Mouse (Mus musculus) limb, embryonic 15.5 days (tissue): ENCODE results near the gene Ppa2. TPM values are rescaled to one million over a fixed set of nuclear protein-coding genes. Genes with fewer than 3 reads are reported as not detected.

Source experiments
- ATAC-seq: fragments of 200-750 bp; cut with Nextera tagmentation; 2 replicates; pipeline ENCODE4 v1.8.0; 2017; ENCODE audit warnings: low read depth, moderate TSS enrichment; ENCODE audit not compliant: insufficient number of reproducible peaks, low FRiP score, low TSS enrichment
- H3K27ac ChIP-seq: fragments of 300-500 bp; sonication (generic); 2 replicates; pipeline ENCODE4 v1.5.1; 2015; ENCODE audit warnings: moderate library complexity, mild to moderate bottlenecking, inconsistent platforms
- H3K27me3 ChIP-seq: fragments of 300-500 bp; sonication (generic); 2 replicates; pipeline ENCODE4 v1.6.1; 2015; ENCODE audit warnings: inconsistent platforms
- H3K36me3 ChIP-seq: fragments of 300-500 bp; sonication (generic); 2 replicates; pipeline ENCODE4 v1.6.1; 2015; ENCODE audit warnings: inconsistent platforms
- H3K4me1 ChIP-seq: fragments of 300-500 bp; sonication (generic); 2 replicates; pipeline ENCODE4 v1.6.1; 2015; ENCODE audit warnings: inconsistent platforms
- H3K4me2 ChIP-seq: fragments of 300-500 bp; sonication (generic); 2 replicates; pipeline ENCODE4 v1.6.1; 2015; ENCODE audit warnings: mild to moderate bottlenecking, inconsistent platforms
- H3K4me3 ChIP-seq: fragments of 300-500 bp; sonication (generic); 2 replicates; pipeline ENCODE4 v1.5.1; 2015; ENCODE audit warnings: mild to moderate bottlenecking, inconsistent platforms
- H3K9ac ChIP-seq: fragments of 300-500 bp; sonication (generic); 2 replicates; pipeline ENCODE4 v1.6.1; 2015; ENCODE audit warnings: inconsistent platforms
- H3K9me3 ChIP-seq: fragments of 300-500 bp; sonication (generic); 2 replicates; pipeline ENCODE4 v1.6.1; 2016; ENCODE audit warnings: inconsistent platforms
- WGBS: fragments of 180-500 bp; shearing (Covaris S2); methylation state at CpG from one replicate; pipeline ENCODE4 v1.1.7; 2015; 5-methylcytosine and 5-hydroxymethylcytosine counted together
- polyA plus RNA-seq: library from polyadenylated mRNA; unstranded; fragments of >200 nt; fragmentation: Nextera tagmentation; extraction: Ambion mirVana; gene quantifications from 2 replicates; pipeline ENCODE4 v1.2.1, GENCODE M21; 2015

Gene Ppa2
- polyA plus RNA-seq, 1 experiment from 2014 or later: 74.1 TPM

DNA sequence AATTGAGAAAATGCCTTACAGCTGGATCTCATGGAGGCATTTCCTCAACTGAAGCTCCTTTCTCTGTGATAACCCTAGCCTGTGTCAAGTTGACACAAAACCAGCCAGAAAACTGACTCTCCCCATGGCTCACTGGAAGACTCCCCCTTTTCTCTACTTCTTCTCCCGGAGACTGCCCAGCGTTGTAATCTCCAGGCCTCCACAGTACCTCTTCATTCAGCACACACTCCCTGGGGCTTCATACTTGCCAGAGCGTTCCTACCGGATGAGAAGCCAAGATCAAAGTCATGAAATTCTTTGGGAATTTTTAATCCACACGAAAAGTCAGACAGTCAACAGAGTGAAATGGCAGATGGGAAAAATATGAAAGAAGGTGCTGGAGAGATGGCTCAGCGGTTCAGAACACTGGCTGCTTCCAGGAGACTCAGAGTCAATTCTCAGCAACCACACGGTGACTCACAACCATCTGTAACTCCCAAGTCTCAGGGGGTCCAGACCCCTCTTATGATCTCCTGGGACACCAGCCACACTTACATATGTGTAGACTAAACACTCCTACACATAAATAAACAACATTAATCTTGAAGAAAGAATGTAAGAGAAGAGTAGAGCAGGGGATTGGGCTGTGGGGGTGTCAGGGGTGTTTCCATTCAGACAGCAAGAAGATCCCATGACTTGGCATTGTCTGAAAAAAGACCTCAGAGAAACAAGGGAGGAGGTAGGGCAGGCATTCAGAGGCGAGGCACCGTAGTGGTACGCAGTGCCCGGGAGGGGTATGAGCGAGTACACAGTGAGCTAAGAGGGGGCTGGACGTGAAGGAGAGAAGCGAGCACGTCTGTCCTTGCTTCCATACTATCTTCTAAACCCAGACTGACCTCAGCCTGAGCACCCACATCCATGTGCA is 23.6 kb downstream of the Ppa2 start:
- no peaks in the 10 kb centered on the region for H3K27me3 ChIP-seq
- H3K4me1 ChIP-seq: no peaks in the 10 kb centered on the region
- H3K9ac ChIP-seq: no peak overlapping the region
- H3K36me3 ChIP-seq: peaks cover 11% of the 10 kb centered on the region; the same call in 1 of the 2 replicates
- no peaks in the 10 kb centered on the region for H3K9me3 ChIP-seq
- WGBS: 77% methylated on average over 15 of the region's 15 CpGs
- no peak for ATAC-seq
- no peak overlapping the region for H3K27ac ChIP-seq
- no peak overlapping the region for H3K4me3 ChIP-seq
- H3K4me2 ChIP-seq: no peak overlapping the region

DNA sequence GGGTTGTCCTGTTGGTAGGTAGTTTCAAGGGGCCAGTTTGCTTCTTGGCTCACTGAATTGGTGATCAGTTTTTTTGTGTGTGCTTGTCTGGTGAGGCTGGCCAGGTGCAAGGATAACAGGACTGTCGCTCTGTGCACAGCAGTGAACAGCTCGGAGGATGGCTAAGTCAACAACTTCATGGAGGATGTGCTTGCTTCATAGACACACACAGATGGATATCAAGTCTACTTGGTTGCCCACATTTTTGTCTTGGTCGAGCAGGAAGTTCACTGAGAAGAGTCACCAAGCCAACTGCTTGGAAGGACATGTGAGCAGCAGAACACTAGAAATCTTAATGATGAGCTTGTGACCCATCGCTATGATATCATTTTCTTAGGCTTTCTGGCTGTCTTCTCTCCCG is 24.8 kb downstream of the Ppa2 start:
- H3K9me3 ChIP-seq: no peaks in the 10 kb centered on the region
- 78% methylated on average over 5 of the region's 5 CpGs for WGBS
- H3K36me3 ChIP-seq: peaks cover 11% of the 10 kb centered on the region; the same call in 1 of the 2 replicates
- H3K4me1 ChIP-seq: peaks cover 6% of the 10 kb centered on the region
- no peak overlapping the region for H3K4me3 ChIP-seq
- ATAC-seq: no peak
- no peak overlapping the region for H3K27ac ChIP-seq
- H3K27me3 ChIP-seq: no peaks in the 10 kb centered on the region
- H3K4me2 ChIP-seq: no peak overlapping the region
- no peak overlapping the region for H3K9ac ChIP-seq

DNA sequence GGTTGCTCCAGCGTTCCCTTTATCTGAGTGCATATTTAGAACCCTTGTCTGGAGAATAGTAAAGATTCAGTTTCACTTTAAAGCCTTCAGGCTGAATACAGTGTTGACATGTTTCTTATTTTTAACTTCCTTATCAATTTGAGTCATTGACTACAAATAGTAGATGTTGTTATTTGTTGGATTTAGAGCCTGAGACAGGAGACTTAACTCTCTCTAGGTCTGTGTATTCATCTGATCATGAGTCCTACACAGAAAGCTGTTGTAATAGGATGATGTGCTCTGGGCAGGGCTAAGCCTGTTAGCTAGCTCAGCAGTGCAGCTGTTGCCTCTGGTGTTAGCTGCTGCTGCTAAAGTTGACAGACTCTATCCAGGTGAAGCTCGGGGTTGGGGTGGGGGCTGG is 25.3 kb downstream of the Ppa2 start:
- Histone ChIP-seq H3K27ac (no peak overlapping the region), H3K9me3 (no peaks in the 10 kb centered on the region), H3K36me3 (peaks cover 12% of the 10 kb centered on the region; the same call in 1 of the 2 replicates), H3K27me3 (no peaks in the 10 kb centered on the region), H3K9ac (no peak overlapping the region), H3K4me2 (no peak overlapping the region), H3K4me1 (peaks cover 7% of the 10 kb centered on the region), H3K4me3 (no peak overlapping the region)
- no peak for ATAC-seq
- WGBS: 57% methylated on average over 2 of the region's 2 CpGs

DNA sequence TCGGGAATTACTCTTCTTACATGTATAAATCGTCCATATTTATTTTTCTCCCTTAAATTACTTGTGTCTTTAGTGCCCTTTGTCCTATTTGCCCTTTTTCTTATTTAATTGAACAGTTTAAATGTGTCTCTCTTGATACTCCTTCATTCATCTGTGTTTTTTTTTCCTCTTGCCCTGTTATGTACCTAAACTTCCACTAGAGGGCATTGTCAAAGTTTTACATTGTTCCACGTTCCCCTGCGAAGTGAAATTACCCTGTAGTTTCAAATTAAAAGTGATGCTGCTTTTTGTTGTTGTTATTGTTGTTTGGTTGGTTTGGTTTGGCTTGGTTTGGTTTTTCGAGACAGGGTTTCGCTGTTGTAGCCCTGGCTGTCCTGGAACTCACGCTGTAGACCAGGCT is 26.5 kb downstream of the Ppa2 start:
- Histone ChIP-seq H3K27ac (no peak overlapping the region), H3K27me3 (no peaks in the 10 kb centered on the region), H3K4me2 (no peak overlapping the region), H3K9ac (no peak overlapping the region), H3K9me3 (no peaks in the 10 kb centered on the region), H3K36me3 (peaks cover 12% of the 10 kb centered on the region), H3K4me3 (no peak overlapping the region), H3K4me1 (peaks cover 7% of the 10 kb centered on the region)
- WGBS: 75% methylated on average over 7 of the region's 7 CpGs
- ATAC-seq: no peak

DNA sequence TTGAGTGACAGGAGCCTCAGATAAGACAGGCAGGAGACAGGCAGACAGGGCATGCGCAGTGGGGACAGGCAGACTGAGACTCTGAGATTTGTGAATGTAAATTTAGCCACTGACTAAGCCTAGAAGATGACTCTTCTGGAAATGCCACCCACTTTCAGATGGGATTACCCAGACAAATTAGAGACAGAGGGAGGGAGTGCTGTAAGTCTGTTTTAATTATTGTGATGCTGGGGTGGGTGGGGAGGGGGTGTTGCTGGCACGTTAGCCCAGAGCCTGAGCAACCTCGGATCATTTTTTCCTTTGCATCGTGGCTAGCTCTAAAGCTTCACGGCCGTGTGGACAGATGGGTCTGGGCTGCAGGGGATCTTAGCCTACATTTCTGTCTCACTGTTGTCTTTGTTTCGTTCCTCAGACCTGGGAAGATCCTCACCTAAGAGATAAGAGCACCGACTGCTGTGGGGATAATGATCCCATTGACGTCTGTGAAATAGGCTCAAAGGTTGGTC is 29.0 kb downstream of the Ppa2 start:
- Histone ChIP-seq H3K36me3 (peaks cover 10% of the 10 kb centered on the region), H3K4me2 (no peak overlapping the region), H3K9me3 (no peaks in the 10 kb centered on the region), H3K9ac (no peak overlapping the region), H3K27me3 (no peaks in the 10 kb centered on the region), H3K4me3 (no peak overlapping the region), H3K27ac (no peak overlapping the region; the same call in 1 of the 2 replicates), H3K4me1 (peaks cover 7% of the 10 kb centered on the region)
- no peak for ATAC-seq
- WGBS: 66% methylated on average over 9 of the region's 9 CpGs

DNA sequence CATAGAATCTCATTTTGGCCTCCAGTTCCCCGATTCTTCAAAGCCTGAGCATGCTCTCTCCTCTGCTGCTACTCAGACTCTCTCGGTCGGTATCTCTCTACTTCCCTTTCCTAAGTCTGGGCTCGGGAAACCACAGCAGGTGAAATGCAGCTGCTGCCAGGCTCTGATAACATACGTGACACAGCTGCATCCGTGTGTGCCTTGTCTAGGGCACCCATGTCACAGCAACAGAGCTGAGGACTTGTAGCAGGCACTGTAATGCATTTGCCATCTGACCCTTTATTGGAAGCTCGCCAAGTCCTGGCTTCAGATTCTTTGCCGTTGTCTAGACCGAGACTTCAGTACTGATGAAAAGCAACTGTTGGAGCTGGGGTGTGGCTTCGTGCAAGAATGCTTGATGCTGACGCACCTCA is 29.5 kb downstream of the Ppa2 start:
- 32% methylated on average over 11 of the region's 11 CpGs for WGBS
- no peak overlapping the region; the same call in 1 of the 2 replicates for H3K27ac ChIP-seq
- H3K4me3 ChIP-seq: no peak overlapping the region
- H3K4me1 ChIP-seq: peaks cover 7% of the 10 kb centered on the region
- H3K9ac ChIP-seq: no peak overlapping the region
- H3K27me3 ChIP-seq: no peaks in the 10 kb centered on the region
- peaks cover 10% of the 10 kb centered on the region for H3K36me3 ChIP-seq
- peak; percentile 69 for ATAC-seq
- no peaks in the 10 kb centered on the region for H3K9me3 ChIP-seq
- H3K4me2 ChIP-seq: no peak overlapping the region

DNA sequence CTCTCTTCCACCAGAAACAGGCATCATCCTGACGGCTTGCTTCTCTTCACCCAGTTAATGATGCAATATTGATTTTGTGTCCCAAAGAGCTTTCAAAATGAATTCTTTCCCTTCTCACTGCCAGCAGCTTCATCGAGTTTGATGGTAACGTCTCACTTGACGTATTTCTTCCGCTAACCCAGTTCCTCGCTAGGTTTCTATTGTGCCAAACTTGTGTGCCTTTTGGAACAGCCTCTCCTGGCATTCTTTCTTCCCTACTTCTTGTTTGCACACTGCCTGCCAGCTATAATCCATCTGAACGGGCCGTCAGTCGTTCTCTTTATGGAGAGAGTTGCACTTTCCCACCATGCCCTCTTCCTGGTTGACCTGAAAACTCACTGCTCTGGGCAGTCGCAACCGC is 31.2 kb downstream of the Ppa2 start:
- H3K36me3 ChIP-seq: peaks cover 10% of the 10 kb centered on the region
- H3K4me3 ChIP-seq: no peak overlapping the region
- no peak for ATAC-seq
- peaks cover 7% of the 10 kb centered on the region for H3K4me1 ChIP-seq
- no peak overlapping the region for H3K9ac ChIP-seq
- no peaks in the 10 kb centered on the region for H3K27me3 ChIP-seq
- H3K4me2 ChIP-seq: no peak overlapping the region
- 80% methylated on average over 11 of the region's 11 CpGs for WGBS
- H3K9me3 ChIP-seq: no peaks in the 10 kb centered on the region
- H3K27ac ChIP-seq: no peak overlapping the region

DNA sequence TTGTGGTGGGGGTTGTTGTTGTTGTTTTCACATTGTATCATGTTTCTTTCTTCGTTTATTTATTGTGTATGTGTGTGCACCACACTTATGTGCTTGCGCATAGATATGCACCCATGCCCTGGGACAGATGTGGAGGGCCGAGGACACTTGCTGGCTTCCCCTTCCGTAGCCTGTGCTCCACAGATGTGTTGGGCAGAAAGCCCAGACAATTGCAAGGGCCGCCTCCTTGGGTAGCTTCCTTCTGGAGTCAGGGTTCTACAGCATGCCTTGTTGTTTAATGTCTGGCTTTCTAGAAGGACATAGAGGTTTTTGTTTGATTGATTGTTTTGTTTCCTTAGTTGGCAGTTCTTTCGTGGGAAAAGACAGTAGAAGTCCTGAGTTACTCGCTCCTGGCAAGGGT is 37.6 kb downstream of the Ppa2 start:
- Histone ChIP-seq H3K4me2 (no peak overlapping the region), H3K4me3 (no peak overlapping the region), H3K9ac (no peak overlapping the region), H3K27me3 (no peaks in the 10 kb centered on the region), H3K4me1 (no peaks in the 10 kb centered on the region), H3K27ac (no peak overlapping the region), H3K9me3 (no peaks in the 10 kb centered on the region), H3K36me3 (0 out of 2 replicates have a peak, but pooled peaks cover 3% of the 10 kb centered on the region)
- 66% methylated on average over 7 of the region's 7 CpGs for WGBS
- ATAC-seq: 0 out of 2 replicates have a peak, but pooled peaks have one; percentile 17

DNA sequence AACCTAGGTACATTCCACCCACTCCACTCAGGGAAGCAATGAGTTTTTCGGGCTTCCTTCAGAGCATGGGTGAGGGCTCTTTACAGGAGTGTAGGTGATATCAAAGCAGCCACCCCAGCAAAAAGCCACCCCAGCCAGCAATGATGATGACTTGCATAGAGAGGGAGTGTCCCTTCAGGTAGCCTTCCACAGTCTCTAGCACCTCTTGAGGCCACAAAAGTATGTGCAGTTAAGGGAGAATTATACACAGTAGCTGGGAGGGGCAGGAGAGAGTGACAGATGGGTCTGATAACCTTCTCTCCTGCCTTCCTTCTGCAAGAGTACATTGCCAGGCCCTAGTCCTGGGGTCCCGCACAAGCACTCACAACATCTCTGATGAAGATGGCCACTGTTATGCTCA is 38.9 kb downstream of the Ppa2 start:
- Histone ChIP-seq H3K4me2 (no peak overlapping the region), H3K4me3 (no peak overlapping the region), H3K27ac (no peak overlapping the region), H3K9me3 (no peaks in the 10 kb centered on the region), H3K36me3 (0 out of 2 replicates have a peak, but pooled peaks cover 3% of the 10 kb centered on the region), H3K4me1 (no peaks in the 10 kb centered on the region), H3K9ac (no peak overlapping the region), H3K27me3 (no peaks in the 10 kb centered on the region)
- no peak for ATAC-seq
- 97% methylated on average over 2 of the region's 2 CpGs for WGBS

DNA sequence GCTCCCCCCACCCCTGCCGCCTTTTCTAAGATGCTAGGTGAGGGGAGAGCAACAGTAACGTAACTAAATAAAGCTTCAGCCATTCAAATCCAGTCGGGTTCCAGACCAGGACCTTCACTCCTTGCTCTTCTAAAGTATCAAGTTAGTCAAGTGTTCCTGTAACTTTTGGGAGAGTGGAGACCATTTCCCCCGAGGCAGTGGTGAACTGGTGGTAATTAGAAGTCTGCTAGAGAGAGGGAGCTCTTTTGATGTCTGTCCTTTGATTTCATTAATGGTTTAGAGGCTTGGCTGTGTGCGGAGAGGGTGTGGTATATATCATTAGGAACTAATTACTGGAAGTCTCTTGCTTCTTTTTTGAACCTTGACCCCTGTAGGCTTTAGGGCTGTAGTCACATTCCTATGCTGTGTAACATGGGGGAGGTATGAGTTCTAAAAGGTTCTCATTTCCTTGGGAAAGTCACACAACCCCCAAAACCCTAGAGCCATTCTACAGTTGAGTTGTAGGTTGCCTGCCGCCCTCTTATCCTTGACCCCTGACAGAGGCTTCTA is 47.6 kb downstream of the Ppa2 start:
- no peak overlapping the region for H3K4me3 ChIP-seq
- no peak overlapping the region for H3K4me2 ChIP-seq
- H3K4me1 ChIP-seq: 0 out of 2 replicates have a peak, but pooled peaks cover 8% of the 10 kb centered on the region
- 33% methylated on average over 6 of the region's 6 CpGs for WGBS
- H3K9ac ChIP-seq: no peak overlapping the region
- H3K36me3 ChIP-seq: no peaks in the 10 kb centered on the region
- H3K27me3 ChIP-seq: no peaks in the 10 kb centered on the region
- no peak overlapping the region for H3K27ac ChIP-seq
- H3K9me3 ChIP-seq: no peaks in the 10 kb centered on the region
- no peak for ATAC-seq

DNA sequence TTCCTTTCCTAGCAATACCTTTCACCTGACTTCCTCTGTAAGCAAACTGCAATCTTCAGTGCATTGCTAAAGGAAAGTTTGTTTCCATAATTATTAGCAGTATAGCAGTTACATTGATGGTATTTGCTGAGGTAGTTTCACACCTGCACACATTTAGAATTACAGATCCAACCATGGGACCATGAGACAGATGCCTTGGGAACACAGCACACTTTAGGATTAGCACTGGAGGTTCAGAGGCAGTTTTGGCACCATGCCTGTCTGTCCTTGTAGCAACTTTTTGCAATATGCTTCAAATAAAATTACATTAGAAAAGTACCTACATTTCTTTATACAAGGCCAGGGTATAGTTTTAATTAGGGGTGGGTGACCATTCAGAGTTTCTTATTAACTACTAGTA is 48.1 kb downstream of the Ppa2 start:
- ATAC-seq: no peak
- no peaks in the 10 kb centered on the region for H3K36me3 ChIP-seq
- no peak overlapping the region for H3K4me3 ChIP-seq
- H3K9ac ChIP-seq: no peak overlapping the region
- H3K27me3 ChIP-seq: no peaks in the 10 kb centered on the region
- H3K27ac ChIP-seq: no peak overlapping the region
- H3K4me2 ChIP-seq: no peak overlapping the region
- H3K9me3 ChIP-seq: no peaks in the 10 kb centered on the region
- H3K4me1 ChIP-seq: 0 out of 2 replicates have a peak, but pooled peaks cover 8% of the 10 kb centered on the region

DNA sequence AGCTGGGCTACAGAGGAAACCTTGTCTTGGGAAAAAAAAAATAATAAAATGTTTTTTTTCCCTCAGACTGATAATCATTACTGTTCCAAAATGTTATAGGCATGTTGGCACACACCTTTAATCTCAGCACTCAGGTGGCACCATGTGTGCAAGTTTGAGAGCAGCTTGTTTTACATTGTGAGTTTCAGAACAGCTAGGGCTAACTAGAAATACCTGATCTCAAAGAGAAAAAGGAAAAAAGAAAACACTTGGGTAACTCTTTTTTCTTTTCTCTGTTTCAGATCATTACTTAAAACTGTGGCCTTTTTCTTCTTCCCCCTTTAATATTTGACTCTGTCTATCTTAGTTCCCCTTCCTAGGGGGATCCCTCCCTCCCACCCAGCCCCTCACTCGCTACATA is 51.5 kb downstream of the Ppa2 start:
- Histone ChIP-seq H3K27ac (no peak overlapping the region), H3K36me3 (no peaks in the 10 kb centered on the region), H3K9ac (no peak overlapping the region), H3K4me1 (peaks cover 6% of the 10 kb centered on the region; the same call in 1 of the 2 replicates), H3K9me3 (no peaks in the 10 kb centered on the region), H3K4me2 (no peak overlapping the region), H3K27me3 (no peaks in the 10 kb centered on the region), H3K4me3 (no peak overlapping the region)
- 57% methylated on average over 1 of the region's 1 CpGs for WGBS
- no peak for ATAC-seq
